Mouse (Mus musculus) kidney, postnatal 0 days (tissue): Measurements from ENCODE around the gene Eps8l1. TPM values are rescaled to one million over a fixed set of nuclear protein-coding genes. Genes with fewer than 3 reads are reported as not detected.

Experiments
- ATAC-seq: fragments of 200-750 bp; cut with Nextera tagmentation; replicated peaks from 2 replicates; pipeline ENCODE4 v1.8.0; 2017; ENCODE audit warnings: low read depth, moderate number of reproducible peaks, moderate TSS enrichment, moderate library complexity; ENCODE audit not compliant: low FRiP score
- DNase-seq: peaks from one replicate; pipeline ENCODE4 v3.0.0-alpha.2; 2016; ENCODE audit warnings: low spot score
- H3K27ac ChIP-seq: fragments of 300-500 bp; sonication (generic); 2 replicates; pipeline ENCODE4 v1.5.1; 2014; ENCODE audit warnings: mild to moderate bottlenecking
- H3K27me3 ChIP-seq: fragments of 300-500 bp; sonication (generic); 2 replicates; pipeline ENCODE4 v1.6.1; 2014; ENCODE audit warnings: low read length, mixed read lengths; ENCODE audit not compliant: insufficient read depth
- H3K36me3 ChIP-seq: fragments of 300-500 bp; sonication (generic); 2 replicates; pipeline ENCODE4 v1.6.1; 2014; ENCODE audit warnings: low read length, mixed read lengths; ENCODE audit not compliant: insufficient read depth
- H3K4me1 ChIP-seq: fragments of 300-500 bp; sonication (generic); replicated peaks from 2 replicates; pipeline ENCODE4 v1.6.1; 2014; ENCODE audit warnings: antibody characterized with exemption, low read length, mixed read lengths; ENCODE audit not compliant: insufficient read depth
- H3K4me2 ChIP-seq: fragments of 300-500 bp; sonication (generic); 2 replicates; pipeline ENCODE4 v1.6.1; 2014; ENCODE audit warnings: mild to moderate bottlenecking, low read length, moderate library complexity, mixed read lengths
- H3K4me3 ChIP-seq: fragments of 300-500 bp; sonication (generic); replicated peaks from 2 replicates; pipeline ENCODE4 v1.5.1; 2014; ENCODE audit warnings: low read depth, low read length
- H3K9ac ChIP-seq: fragments of 300-500 bp; sonication (generic); 2 replicates; pipeline ENCODE4 v1.6.1; 2014; ENCODE audit warnings: low read depth, low read length
- H3K9me3 ChIP-seq: fragments of 300-500 bp; sonication (generic); replicated peaks from 2 replicates; pipeline ENCODE4 v1.6.1; 2016; ENCODE audit warnings: low read length, inconsistent platforms, mixed read lengths
- CTCF ChIP-seq: IDR thresholded peaks from 2 replicates; pipeline ENCODE4 v1.5.1; 2016; ENCODE audit warnings: antibody characterized with exemption, low read depth, mild to moderate bottlenecking, moderate library complexity
- WGBS: fragments of 180-500 bp; shearing (Covaris S2); extraction: QIAGEN DNeasy Blood & Tissue Kit; methylation state at CpG from one replicate; pipeline ENCODE4 v1.1.7; 2014; 5-methylcytosine and 5-hydroxymethylcytosine counted together
- polyA plus RNA-seq: library from polyadenylated mRNA; unstranded; fragments of >200 nt; fragmentation: Nextera tagmentation; extraction: Ambion mirVana; gene quantifications from 2 replicates; pipeline ENCODE4 v1.2.1, GENCODE M21; 2015

The Eps8l1 gene
- polyA plus RNA-seq, 1 experiment from 2014 or later = 12.8 TPM

- no peak for TF ChIP-seq CTCF
- H3K27ac ChIP-seq = no peak overlapping the region
- no peak for ATAC-seq
These were observed 38.6 kb downstream of the Eps8l1 start for GRCm38 (mm10) chr7:4499034-4499433.

GRCm38 (mm10) chr7:4500892-4501471 lies 40.5 kb downstream of the Eps8l1 start:
- Histone ChIP-seq H3K4me2 (peak overlapping the region; percentile 63), H3K36me3 (peaks cover 6% of the 10 kb centered on the region; the same call in 1 of the 2 replicates), H3K4me3 (peak overlapping the region; percentile 93), H3K27me3 (no peaks in the 10 kb centered on the region), H3K9me3 (no peaks in the 10 kb centered on the region), H3K4me1 (peaks cover 10% of the 10 kb centered on the region; the same call in 1 of the 2 replicates), H3K27ac (peak overlapping the region; percentile 89), H3K9ac (peak overlapping the region; percentile 94)
- peak; percentile 42 for ATAC-seq
- under 1% methylated on average over 24 of the region's 52 CpGs for WGBS
- TF ChIP-seq CTCF = no peak
- DNase-seq = peak; percentile 51

More at GRCm38 (mm10) chr7:4499034-4499433, 38.6 kb downstream of the Eps8l1 start:
- WGBS = 87% methylated on average over 4 of the region's 4 CpGs
- H3K27me3 ChIP-seq = no peaks in the 10 kb centered on the region
- H3K4me1 ChIP-seq = peaks cover 10% of the 10 kb centered on the region; the same call in 1 of the 2 replicates
- peak overlapping the region; percentile 36; the same call in 1 of the 2 replicates for H3K9ac ChIP-seq
- H3K4me3 ChIP-seq = no peak overlapping the region
- no peak for DNase-seq
- no peaks in the 10 kb centered on the region for H3K9me3 ChIP-seq
- peaks cover 10% of the 10 kb centered on the region; the same call in 1 of the 2 replicates for H3K36me3 ChIP-seq
- H3K4me2 ChIP-seq = peak overlapping the region; percentile 63; the same call in 1 of the 2 replicates

- Histone ChIP-seq H3K9ac (peak within 1 kb of the TSS; percentile 94), H3K4me1 (peaks cover 10% of the 10 kb centered on the region; the same call in 1 of the 2 replicates), H3K27me3 (no peaks in the 10 kb centered on the region), H3K36me3 (no peaks in the 10 kb centered on the region), H3K4me2 (peak within 1 kb of the TSS; percentile 63), H3K9me3 (no peaks in the 10 kb centered on the region), H3K4me3 (peak within 1 kb of the TSS; percentile 93), H3K27ac (peak within 1 kb of the TSS; percentile 89)
- ATAC-seq = peak; percentile 92
- DNase-seq = peak; percentile 95
- TF ChIP-seq CTCF = no peak
- under 1% methylated on average over 62 of the region's 62 CpGs for WGBS
These were observed 41.3 kb downstream of the Eps8l1 start, which contains the start of gene Ppp1r12c for GRCm38 (mm10) chr7:4501558-4502397. Ppp1r12c (minus strand) TSS chr7:4501680.

GRCm38 (mm10) chr7:4502421-4503090 lies 42.1 kb downstream of the Eps8l1 start:
- no peak overlapping the region for H3K9ac ChIP-seq
- H3K27me3 ChIP-seq = no peaks in the 10 kb centered on the region
- no peak overlapping the region for H3K27ac ChIP-seq
- TF ChIP-seq CTCF = no peak
- 9% methylated on average over 14 of the region's 14 CpGs for WGBS
- H3K36me3 ChIP-seq = no peaks in the 10 kb centered on the region
- H3K9me3 ChIP-seq = no peaks in the 10 kb centered on the region
- DNase-seq (peak; percentile 70), ATAC-seq (no peak)
- peak overlapping the region; percentile 93 for H3K4me3 ChIP-seq
- H3K4me1 ChIP-seq = peaks cover 10% of the 10 kb centered on the region; the same call in 1 of the 2 replicates
- peak overlapping the region; percentile 63 for H3K4me2 ChIP-seq

GRCm38 (mm10) chr7:4503100-4503499 lies 42.6 kb downstream of the Eps8l1 start:
- H3K9me3 ChIP-seq = no peaks in the 10 kb centered on the region
- no peaks in the 10 kb centered on the region for H3K36me3 ChIP-seq
- ATAC-seq (no peak), DNase-seq (no peak)
- no peak overlapping the region for H3K4me3 ChIP-seq
- TF ChIP-seq CTCF = no peak
- H3K4me2 ChIP-seq = no peak overlapping the region
- WGBS = 74% methylated on average over 4 of the region's 4 CpGs
- H3K9ac ChIP-seq = no peak overlapping the region
- H3K4me1 ChIP-seq = peaks cover 10% of the 10 kb centered on the region; the same call in 1 of the 2 replicates
- no peak overlapping the region for H3K27ac ChIP-seq
- H3K27me3 ChIP-seq = no peaks in the 10 kb centered on the region

GRCm38 (mm10) chr7:4503858-4504257 lies 43.4 kb downstream of the Eps8l1 start:
- no peaks in the 10 kb centered on the region for H3K27me3 ChIP-seq
- no peaks in the 10 kb centered on the region for H3K9me3 ChIP-seq
- DNase-seq (no peak), ATAC-seq (no peak)
- TF ChIP-seq CTCF = no peak
- no peaks in the 10 kb centered on the region for H3K36me3 ChIP-seq
- H3K9ac ChIP-seq = no peak overlapping the region
- WGBS = 79% methylated on average over 5 of the region's 5 CpGs
- no peak overlapping the region for H3K27ac ChIP-seq
- H3K4me3 ChIP-seq = no peak overlapping the region
- peaks cover 9% of the 10 kb centered on the region; the same call in 1 of the 2 replicates for H3K4me1 ChIP-seq
- no peak overlapping the region for H3K4me2 ChIP-seq
